Mouse (Mus musculus) thymus, adult 2 months (tissue): ENCODE data around the gene Rbm4.

ENCODE experiments used
- CTCF ChIP-seq: fragments of 200-500 bp; IDR thresholded peaks from 2 replicates; pipeline ENCODE4 v1.5.1; 2012; ENCODE audit warnings: mild to moderate bottlenecking, control low read depth, low read length, moderate library complexity, borderline replicate concordance; ENCODE audit not compliant: control insufficient read depth, poor library complexity, insufficient read depth; ENCODE audit errors: extremely low read depth
- POLR2A ChIP-seq: fragments of 200-500 bp; IDR thresholded peaks from 2 replicates; pipeline ENCODE4 v1.6.1; 2012; ENCODE audit warnings: mild to moderate bottlenecking, low read length, control low read depth, moderate library complexity; ENCODE audit not compliant: control insufficient read depth, poor library complexity, insufficient read depth; ENCODE audit errors: extremely low read depth

DNA sequence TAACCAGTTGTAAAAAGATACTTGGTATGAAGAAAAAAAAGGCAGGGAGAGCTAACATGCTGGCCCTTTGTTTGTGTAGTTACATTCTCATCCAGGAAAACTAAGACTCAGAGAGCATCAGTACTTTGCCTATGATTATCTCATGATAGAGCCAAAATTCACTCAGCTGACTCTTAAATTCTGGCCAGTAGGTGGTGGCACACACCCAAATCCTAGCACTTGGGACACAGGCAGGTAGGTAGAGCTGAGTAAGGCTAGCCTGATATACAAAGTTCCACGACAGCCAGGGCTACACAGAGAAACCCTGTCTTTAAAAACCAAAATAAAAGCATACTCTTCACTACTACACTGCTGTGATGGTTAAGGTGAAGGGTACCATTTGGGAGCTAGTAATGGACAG lies 30.8 kb downstream of the Rbm4 start:
- TF ChIP-seq POLR2A = no peak
- TF ChIP-seq CTCF = no peak
